Mouse (Mus musculus): ENCODE data around the gene Crebrf.

Crebrf gene

DNA sequence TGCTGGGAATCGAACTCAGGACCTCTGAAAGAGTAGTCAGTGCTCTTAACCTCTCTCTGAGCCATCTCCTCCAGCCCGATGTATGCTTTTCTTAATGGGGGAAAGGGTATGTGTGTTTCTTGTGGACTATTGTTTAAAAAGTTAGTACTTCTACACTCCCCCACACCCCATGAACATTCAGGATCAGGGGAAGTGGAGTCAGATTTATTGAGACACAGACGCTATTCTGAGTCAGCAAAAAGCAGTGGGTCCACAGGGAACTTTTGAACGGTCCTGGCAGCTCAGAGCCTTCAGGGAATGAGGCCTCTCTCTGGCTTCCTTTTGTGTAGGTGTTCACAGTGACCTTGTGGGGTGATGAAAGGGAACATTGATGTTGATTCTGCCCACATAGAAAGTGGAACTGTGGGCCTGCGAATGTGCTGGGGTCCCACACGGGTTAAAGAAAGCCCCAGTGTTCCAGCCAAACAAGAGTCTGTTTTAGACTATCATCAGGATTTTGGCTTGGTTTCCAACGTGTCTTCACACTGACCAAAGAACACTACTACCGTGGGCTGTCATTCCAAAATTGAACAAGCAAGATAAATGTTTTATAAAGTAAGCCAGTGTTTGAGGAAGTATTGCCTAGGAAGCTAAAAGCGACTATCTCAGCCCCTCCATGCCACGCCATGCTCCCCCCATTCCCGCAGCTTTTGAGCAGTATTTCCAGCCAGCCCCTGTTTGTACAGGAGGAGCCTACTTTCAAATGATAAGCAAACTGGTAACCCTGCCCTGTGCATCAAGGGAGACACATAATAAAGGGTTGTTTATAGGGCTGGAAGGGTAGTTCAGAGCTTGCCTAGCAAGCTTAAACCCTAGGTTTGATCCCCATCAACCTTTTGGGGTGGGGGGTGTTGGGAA, 9.7 kb upstream of the Crebrf start:
- no peak for DNase-seq

- no peak for DNase-seq
Measured at GRCm38 (mm10) chr17:26707066-26707465, 8.4 kb upstream of the Crebrf start.

DNA sequence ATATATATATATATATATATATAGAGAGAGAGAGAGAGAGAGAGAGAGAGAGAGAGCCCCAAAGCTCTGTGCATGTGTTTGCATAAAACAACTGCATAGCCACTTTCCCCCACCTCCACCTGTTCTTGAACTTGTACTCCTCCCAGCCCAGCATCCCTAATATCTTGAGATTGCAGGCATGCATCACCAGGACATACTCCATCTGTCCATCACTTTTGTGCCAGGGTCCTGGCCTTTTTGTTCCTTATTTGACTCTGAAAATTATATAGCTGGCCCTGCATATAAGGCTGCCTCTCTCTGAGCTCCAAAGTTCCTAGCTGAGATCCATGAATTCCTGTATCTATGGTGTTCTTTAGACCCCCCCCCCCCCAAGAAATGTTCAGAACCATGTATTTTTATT, 7.0 kb upstream of the Crebrf start:
- DNase-seq: no peak

DNA sequence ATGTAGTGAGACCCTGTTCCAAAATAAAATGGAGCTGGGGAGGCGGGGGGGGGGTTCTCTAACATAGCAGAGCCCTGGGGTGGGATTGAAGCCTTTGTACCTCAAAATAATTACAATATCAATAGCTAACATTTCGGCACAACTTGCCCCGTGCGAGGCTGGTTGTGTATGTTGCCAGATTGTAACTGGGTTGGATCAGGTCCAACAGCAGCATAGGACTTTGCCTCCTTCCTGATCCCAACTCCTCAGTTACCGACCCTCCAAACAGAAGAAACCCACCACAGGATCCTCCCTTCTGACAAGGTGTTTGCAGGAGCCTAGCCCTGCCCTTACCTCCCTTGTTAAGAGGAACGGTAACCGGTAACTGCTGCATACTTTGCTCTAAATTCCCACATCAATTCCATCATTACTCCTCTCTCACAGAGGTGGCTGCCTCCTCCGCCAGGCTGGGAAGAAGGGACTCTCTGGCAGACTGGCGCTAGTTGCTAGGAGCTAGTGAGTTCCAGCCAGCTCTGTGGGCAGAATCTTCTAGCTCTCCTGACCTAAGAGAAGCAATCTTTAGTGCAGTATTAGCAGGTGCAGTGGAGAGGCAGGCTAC, 6.4 kb upstream of the Crebrf start:
- DNase-seq: no peak

DNA sequence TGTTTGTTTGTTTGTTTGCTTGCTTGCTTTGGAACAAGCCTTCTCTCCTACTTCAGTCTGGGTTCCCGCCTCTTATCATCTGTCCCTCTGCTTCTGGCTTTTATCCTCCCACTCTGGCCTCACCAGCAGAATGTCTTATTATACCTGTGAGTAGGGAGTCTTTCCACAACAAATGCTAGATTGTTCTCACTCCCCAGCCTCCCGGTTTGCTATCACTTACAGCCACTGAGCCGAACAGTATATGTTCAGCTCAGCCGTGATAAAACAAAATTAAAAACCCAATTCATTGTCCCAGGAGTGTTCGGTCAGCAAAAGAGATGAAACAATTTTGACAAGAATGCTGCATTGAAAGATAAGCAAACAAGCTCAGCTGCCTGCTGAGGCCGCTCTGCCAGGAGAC, 5.4 kb upstream of the Crebrf start:
- DNase-seq: no peak

- DNase-seq: peak; percentile 92
Measured at GRCm38 (mm10) chr17:26715916-26716717, 667 bp downstream of the Crebrf start.

DNA sequence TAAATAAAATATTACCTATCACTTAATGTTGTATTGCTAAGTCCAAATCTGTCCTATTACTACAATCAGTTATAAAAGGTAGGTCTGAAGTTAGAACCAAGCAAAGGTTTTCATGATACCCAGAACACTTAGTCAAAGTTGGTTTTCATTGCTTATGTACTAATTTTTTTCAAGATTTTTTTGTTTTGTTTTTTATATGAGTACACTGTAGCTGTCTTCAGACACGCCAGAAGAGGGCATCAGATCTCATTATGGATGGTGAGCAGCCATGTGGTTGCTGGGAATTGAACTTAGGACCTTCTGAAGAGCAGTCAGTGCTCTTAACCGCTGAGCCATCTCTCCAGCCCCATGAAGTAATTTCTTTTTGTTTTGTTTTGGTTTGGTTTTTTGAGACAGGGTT, 2.4 kb downstream of the Crebrf start:
- DNase-seq: no peak

DNA sequence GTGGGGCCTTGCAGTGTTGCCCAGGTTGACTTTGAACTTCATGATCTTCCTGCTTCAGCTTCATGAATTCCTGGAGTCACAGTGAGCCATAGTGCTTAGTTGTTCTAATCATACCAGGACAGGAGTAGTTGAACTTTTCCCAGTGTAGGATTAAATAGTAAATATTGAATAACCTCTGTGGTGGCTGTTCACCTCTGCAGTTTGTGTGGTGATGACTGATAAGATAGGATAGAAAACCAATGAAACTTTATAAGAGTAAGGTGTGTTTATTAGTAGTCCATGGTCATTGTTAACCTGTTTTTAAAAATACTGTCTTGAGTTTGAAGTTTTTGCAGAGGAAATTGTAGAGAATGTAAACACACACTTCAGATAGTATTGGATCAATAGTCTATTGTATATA, 4.0 kb downstream of the Crebrf start:
- DNase-seq: no peak

- DNase-seq: no peak
Measured at GRCm38 (mm10) chr17:26721802-26722201, 6.4 kb downstream of the Crebrf start.

DNA sequence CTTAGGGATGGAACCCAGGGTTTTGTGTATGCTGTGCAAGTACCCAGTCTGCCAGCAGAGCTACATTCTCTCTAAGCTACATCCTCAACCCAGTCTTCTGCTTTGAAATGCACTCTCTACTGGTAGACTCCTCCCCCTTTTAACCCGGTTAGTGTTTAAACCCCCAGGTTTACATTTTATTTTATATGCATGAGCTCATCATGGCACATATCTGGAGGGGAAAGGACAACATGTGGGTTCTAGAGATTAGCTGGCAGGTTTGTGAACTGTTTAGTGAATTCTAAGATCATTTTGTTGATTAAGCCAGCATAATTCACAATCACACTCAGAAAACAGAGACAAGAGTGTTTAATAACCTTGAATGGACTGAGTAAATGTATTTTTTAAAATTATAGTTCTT, 9.3 kb downstream of the Crebrf start:
- DNase-seq: no peak

DNA sequence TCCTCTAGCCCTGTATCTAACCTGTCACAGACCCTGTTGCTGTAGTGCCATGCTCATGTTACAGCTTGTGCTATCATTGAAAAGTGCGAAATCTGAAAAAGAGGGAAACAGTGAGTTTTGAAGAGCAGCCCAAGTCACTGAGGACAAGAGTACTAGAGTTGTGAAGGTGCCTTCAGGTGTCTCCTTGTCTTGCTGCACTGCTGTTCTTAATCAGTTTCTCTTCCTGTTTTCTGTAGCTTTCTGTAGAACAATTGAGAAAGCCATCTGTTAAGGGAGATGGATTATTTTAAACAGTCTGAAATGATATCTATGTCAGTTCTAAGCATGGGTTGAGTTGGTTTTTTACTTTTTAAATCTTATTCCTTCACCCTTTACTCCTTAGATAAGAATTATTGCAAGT, 11.2 kb downstream of the Crebrf start:
- no peak for DNase-seq

DNA sequence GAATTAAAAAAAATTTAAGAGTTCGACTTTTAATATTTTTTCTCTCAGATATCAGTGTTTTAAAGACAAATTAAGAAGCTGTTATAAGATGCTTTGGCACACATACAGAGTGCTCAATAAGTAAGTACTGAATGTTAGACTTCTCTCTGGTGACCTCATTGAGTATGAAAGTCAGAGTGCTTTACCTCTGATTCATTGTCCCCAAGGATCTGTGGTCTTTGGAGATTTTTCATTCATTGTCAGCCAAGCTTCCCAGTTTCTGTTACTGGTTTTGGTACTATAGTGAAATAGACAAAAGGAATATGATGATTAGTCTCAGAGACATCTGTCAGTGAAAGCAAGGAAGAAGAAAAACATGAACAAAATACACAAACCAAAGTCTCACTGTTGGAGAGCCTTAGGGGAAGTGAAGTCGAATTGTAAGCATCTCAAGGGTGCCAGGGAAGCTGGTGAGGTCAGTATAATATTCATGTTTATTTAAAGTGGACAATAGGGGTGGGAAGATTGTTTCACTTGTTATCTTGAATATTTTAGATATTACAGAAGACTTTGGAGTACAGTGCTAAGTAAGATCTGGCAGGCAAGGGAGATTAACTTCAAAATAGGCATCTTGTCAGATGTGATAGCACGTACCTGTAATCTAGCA, 11.8 kb downstream of the Crebrf start:
- no peak for DNase-seq

GRCm38 (mm10) chr17:26742581-26742980, 27.1 kb downstream of the Crebrf start:
- no peak for DNase-seq

DNA sequence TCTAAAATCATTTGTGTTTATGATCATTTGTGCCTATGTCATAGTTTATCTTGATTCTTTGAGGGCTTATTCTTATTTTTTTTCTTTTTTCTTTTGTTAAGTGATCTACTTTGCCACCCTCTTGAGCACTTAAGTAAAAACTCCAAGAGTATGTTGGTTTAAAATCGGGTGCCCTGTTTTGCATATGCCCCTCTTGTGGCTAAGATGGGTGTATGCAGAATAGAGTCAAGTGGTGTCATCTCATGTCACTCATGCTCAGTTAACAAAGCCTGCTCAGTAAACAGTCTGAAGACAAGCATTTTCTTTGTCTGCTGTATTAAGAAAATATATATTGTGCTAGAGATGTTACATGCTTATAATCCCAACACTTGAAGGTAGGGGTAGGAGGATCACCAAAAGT, 27.8 kb downstream of the Crebrf start:
- no peak for DNase-seq

DNA sequence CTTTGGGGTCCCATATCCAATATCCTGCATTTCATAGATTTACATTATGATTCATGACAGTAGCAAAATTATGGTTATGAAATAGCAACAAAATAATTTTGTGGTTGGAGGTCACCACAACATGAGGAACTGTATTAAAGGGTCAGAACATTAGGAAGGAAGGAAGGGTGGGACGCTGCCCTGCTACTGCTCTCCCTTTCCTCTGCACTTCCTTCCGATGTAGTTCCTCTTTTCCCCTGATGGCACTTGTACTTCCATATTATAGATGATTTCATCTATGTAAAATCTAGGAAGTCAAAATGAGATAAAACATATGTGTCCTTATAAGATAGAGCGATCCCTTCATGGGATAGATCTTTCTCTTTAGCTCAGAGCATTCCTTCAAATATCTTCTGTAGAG, 34.5 kb downstream of the Crebrf start:
- DNase-seq: no peak

GRCm38 (mm10) chr17:26752297-26752696, 36.8 kb downstream of the Crebrf start:
- DNase-seq: no peak

GRCm38 (mm10) chr17:26753476-26753875, 38.0 kb downstream of the Crebrf start:
- DNase-seq: no peak

DNA sequence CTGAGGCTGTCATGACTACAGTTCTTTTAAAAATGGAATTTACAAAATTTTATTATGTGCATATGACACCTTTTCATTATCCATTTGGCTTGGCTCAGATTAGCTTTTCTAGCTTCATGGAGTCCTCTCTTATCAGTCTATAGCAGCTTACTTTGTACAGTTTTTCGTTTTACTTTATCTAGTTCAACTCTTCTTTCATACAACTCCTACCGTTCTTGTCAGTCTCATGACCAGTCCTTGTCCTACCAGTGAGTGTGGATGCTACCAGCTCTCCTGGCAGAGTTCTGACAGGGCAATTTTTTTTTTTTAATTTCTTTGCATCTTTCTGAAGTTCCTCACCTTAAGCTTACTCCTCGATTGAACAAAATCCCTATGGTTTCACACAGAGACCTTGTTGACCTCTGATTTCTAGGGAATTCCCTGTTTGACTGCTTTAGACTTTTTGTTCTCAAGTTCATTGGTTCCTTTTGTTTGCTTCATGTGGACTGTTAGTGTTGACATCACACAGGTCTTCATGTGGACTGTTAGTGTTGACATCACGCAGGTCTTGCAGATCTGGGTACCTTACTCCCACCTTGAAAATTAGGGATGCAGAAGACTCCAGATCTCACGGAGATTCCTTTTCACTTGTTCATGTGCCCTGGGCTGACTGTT, 51.8 kb downstream of the Crebrf start:
- no peak for DNase-seq

GRCm38 (mm10) chr17:26767754-26768124, 52.3 kb downstream of the Crebrf start:
- no peak for DNase-seq

GRCm38 (mm10) chr17:26776211-26776610, 60.8 kb downstream of the Crebrf start:
- DNase-seq: no peak

DNA sequence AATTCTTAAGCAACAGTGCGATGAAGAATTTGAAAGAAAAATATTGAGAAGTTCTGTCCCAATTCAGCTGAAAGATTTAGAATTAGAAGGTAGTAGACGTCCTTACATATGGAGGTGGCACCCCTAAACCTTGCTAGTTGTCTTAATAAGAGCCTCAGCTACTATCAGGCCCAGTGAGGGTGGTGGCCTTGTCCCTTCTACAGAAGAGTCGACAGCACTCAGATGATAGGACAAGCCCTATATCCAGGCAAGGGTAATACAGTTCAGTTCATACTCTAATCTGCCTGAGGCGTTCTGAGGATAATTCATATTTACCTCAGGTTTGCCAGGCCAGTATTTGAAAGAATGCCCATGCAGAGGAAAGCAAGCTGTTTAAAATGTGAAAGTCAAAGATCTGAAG, 62.6 kb downstream of the Crebrf start:
- DNase-seq: no peak

DNA sequence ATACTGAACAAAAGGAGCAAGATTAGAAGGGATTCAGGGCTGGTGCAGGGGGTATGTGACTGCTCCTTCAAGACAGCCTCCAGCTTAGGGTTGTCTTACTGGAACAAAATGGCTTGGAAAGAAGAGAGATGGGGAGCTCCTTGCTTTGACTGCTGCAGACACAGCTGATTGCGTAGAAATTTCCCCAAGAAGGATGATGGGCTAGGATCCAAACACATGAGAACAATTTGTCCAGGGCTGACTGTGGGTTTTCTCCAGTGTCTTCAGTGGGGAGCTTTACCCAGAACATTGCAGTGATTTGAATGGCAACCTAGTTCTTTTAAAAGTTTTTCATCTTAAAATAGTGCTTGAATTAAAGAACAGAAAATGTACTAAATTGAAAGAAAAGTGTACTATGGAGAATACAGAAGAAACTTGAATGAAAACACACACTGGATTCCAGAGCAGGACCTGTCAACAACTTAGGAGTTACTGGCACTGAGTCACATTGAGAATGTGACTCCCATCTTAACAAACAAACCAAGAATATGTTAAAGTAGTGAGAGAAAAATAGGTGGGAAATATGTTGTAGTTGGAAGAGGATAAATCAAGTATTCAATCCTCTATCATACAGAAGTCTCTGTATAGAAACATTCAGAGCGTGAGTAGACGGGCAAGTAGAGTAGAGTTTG, 63.1 kb downstream of the Crebrf start:
- no peak for DNase-seq
